Mouse (Mus musculus) Patski (cell line): ENCODE data around the gene Sst. TPM values are rescaled to one million over a fixed set of nuclear protein-coding genes. Genes with fewer than 3 reads are reported as not detected.

Experiments used
- ATAC-seq: fragments of 100-300 bp; one replicate; pipeline ENCODE4 v1.8.0; 2021
- CTCF ChIA-PET: fragments of 350-600 bp; sonication (Branson Sonifier 250); formaldehyde crosslinking; loops from one replicate; lab custom pipeline; 2022; ENCODE audit warnings: inconsistent platforms; lab: Charles Lee
- POLR2A ChIA-PET: fragments of 350-600 bp; sonication (Branson Sonifier 250); formaldehyde crosslinking; loops from one replicate; lab custom pipeline; 2022; ENCODE audit warnings: antibody characterized with exemption, inconsistent platforms; lab: Charles Lee
- DNase-seq: peaks from one replicate; pipeline ENCODE4 v3.0.0-alpha.2; 2011; ENCODE audit warnings: low read depth, low spot score
- H3K27me3 ChIP-seq: fragments of 371-371 bp; one replicate; pipeline ENCODE4 v1.5.1; 2021
- CTCF ChIP-seq: fragments of 100-300 bp; IDR thresholded peaks from one replicate; pipeline ENCODE4 v1.5.1; 2021
- in situ Hi-C: fragments of 300-500 bp; cut with MboI; formaldehyde crosslinking; loops from 3 replicates; pipeline ENCODE4 v1.11.1; 2018; ENCODE audit warnings: low pct_unique_long_range_greater_than_20kb, mixed read lengths
- polyA plus RNA-seq: library from polyadenylated mRNA; unstranded; gene quantifications from one replicate; pipeline ENCODE4 v1.2.3, GENCODE M21; 2021

Gene Sst
- polyA plus RNA-seq, 1 experiment from 2014 or later = not detected

DNA sequence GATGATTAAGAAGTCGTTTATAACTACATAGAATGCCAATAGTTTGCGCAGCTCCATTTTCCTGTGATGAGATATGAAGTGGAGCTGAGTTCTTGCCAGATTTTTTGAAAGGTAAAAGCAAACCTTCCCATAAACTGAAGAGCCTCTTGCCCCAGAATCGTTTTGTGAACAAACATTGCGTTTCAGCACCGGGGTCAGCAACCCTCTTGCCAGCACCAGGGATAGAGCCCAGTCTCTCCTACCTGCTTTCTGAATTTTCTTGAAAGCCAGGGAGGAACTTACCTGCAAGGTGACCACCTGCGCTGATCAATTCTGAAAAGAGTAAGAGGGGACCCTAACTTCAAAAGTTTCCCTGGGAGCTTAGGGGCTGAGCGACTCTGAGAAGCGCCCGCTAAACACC, 607 bp downstream of the Sst start:
- DNase-seq (no peak), ATAC-seq (no peak)
- peaks cover 67% of the 10 kb centered on the region for H3K27me3 ChIP-seq
- TF ChIP-seq CTCF = no peak
- CTCF ChIA-PET = no interaction called here
- in situ Hi-C loops = loop anchor here (10.0 kb wide), 1 partner anchor 255 kb away; no protein-coding TSS in a partner anchor
- POLR2A ChIA-PET = no interaction called here

DNA sequence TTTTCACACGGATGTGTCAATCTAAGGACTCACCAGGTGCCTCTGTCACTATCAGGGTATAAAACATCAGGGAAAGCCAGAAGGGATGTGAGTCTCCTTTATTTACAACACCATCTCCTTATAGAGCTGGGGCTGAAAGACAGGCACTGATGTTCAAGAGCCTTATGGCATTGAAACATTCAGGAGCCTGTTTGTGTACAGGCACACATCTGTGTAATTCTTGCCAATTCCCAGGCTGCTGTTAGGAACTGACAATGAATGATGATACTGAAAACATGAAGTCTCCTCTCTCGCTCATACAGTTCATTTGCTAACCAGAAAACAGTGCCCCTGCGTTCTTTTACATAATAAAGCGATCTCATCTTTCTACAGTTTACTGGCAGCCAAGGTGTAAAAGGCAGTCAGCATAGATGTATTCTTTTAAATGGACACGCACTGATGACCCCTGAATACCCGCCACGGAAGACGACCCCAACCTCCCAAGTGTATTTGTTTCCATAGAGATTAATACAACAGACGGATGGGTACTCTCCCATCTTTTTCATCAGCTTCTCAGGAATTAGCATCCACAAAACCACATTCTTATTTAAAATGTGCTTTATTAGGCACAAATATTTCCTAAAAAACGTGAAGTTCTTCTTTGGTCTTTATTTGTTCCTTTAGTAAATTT, 2.7 kb downstream of the Sst start:
- CTCF ChIA-PET = no interaction called here
- no peak for TF ChIP-seq CTCF
- H3K27me3 ChIP-seq = peaks cover 74% of the 10 kb centered on the region
- POLR2A ChIA-PET = no interaction called here
- in situ Hi-C loops = no loop called here
- ATAC-seq (no peak), DNase-seq (no peak)

DNA sequence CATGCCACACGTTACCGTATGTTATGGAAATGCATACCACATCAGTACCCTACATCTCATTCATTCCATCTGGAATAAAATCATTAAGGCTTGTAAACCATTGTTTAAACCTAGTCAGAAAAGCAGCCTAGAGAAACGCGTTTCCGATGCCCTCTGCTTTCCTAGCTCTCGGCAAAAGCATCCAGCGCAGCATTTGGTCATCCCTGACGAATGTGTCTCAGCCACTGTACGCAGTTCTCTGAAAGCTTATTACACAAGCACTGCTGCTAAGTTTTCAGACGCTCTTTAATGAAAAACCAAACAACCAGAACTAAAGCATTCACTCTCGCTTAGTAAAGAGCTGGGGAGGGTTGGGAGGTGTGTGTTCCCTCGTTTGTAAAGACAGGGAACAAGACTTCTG, 5.7 kb downstream of the Sst start:
- CTCF ChIA-PET = no interaction called here
- POLR2A ChIA-PET = no interaction called here
- DNase-seq (no peak), ATAC-seq (no peak)
- TF ChIP-seq CTCF = no peak
- in situ Hi-C loops = no loop called here
- H3K27me3 ChIP-seq = peaks cover 73% of the 10 kb centered on the region

GRCm38 (mm10) chr16:23855242-23855641, 35.5 kb downstream of the Sst start:
- ATAC-seq (no peak), DNase-seq (no peak)
- in situ Hi-C loops = no loop called here
- POLR2A ChIA-PET = no interaction called here
- CTCF ChIA-PET = no interaction called here
- no peak for TF ChIP-seq CTCF
- peaks cover 17% of the 10 kb centered on the region for H3K27me3 ChIP-seq

GRCm38 (mm10) chr16:23849720-23850119, 41.0 kb downstream of the Sst start:
- ATAC-seq = no peak
- no peak for DNase-seq
- CTCF ChIA-PET = no interaction called here
- peaks cover 31% of the 10 kb centered on the region for H3K27me3 ChIP-seq
- no peak for TF ChIP-seq CTCF
- POLR2A ChIA-PET = no interaction called here
- in situ Hi-C loops = no loop called here

GRCm38 (mm10) chr16:23849176-23849575, 41.6 kb downstream of the Sst start:
- ATAC-seq (no peak), DNase-seq (no peak)
- ChIA-PET POLR2A (interaction anchor here (0.6 kb wide), 1 partner anchor 13 kb away, joined by 4 read pairs; no protein-coding TSS in a partner anchor), CTCF (no interaction called here)
- TF ChIP-seq CTCF = no peak
- H3K27me3 ChIP-seq = peaks cover 26% of the 10 kb centered on the region
- in situ Hi-C loops = no loop called here

DNA sequence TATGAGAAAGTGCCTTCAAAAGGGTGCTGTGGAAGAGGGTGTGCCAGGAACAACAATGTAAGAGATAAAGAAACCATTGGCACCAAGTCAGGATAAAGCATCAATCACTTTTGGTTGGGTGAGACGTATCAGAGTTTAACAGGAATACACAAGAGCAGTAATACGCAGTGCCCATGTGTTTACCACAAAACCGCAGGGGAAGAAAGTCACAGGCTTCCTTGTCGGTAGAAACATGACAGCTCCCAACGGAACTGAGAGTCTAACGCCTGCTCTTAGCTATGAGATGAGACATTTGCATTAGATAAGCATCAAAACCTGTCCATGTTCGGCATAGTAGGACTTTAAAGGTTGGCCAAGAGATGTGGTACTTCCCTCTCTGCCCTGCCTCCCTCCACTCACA, 46.1 kb downstream of the Sst start:
- ATAC-seq = no peak
- POLR2A ChIA-PET = no interaction called here
- no peak for TF ChIP-seq CTCF
- peaks cover 43% of the 10 kb centered on the region for H3K27me3 ChIP-seq
- in situ Hi-C loops = no loop called here
- no peak for DNase-seq
- CTCF ChIA-PET = no interaction called here

DNA sequence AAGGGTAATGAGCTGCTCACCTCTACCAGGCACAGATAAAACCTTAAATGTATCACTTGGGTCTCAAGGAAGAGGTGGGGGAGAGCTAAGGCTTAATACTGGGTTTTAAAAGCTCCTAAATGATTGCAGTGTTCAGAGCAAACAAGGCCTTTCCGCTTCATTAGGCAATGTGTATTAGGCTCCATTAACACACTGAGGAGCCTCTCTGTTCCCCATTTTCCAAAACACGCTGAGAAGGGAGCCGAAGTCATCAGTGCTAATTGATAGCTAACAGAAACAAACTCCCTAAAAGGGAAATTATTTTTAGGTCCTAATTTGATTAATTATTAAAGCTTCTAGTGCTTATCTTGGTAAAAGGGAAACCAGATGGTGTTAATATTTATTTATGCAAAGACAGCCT, 48.1 kb downstream of the Sst start:
- ChIA-PET CTCF (no interaction called here), POLR2A (no interaction called here)
- in situ Hi-C loops = no loop called here
- DNase-seq = no peak
- peaks cover 57% of the 10 kb centered on the region for H3K27me3 ChIP-seq
- TF ChIP-seq CTCF = no peak
- ATAC-seq = no peak

Other genes starting within 250 kb of the Sst start
- not detected for gene Rtp2, start 41.4 kb upstream of the Sst start, polyA plus RNA-seq
- gene Gm37419, start 97.5 kb upstream of the Sst start, polyA plus RNA-seq = 1.3 TPM
- gene Bcl6, start 97.9 kb upstream of the Sst start, polyA plus RNA-seq = 33.3 TPM